Mouse (Mus musculus) liver, embryonic 14.5 days (tissue): ENCODE measurements around the gene Tbx2. TPM values are rescaled to one million over a fixed set of nuclear protein-coding genes. Genes with fewer than 3 reads are reported as not detected.

Experiments used
- ATAC-seq: fragments of 200-750 bp; cut with Nextera tagmentation; 2 replicates; pipeline ENCODE4 v1.8.0; 2017; ENCODE audit warnings: moderate number of reproducible peaks, mild to moderate bottlenecking, moderate library complexity; ENCODE audit not compliant: insufficient read depth
- DNase-seq, 3 experiments: peaks; one replicate each; pipeline ENCODE4 v3.0.0-alpha.2; 2012 to 2013; ENCODE audit warnings: low read depth in 3 of 3, low spot score in 3 of 3
- H3K27ac ChIP-seq: fragments of 300-500 bp; sonication (generic); 2 replicates; pipeline ENCODE4 v1.5.1; 2014; ENCODE audit warnings: moderate library complexity, mild to moderate bottlenecking, control low read depth, inconsistent platforms
- H3K27me3 ChIP-seq: fragments of 300-500 bp; sonication (generic); 2 replicates; pipeline ENCODE4 v1.6.1; 2014; ENCODE audit warnings: mild to moderate bottlenecking, low read length, moderate library complexity; ENCODE audit not compliant: control insufficient read depth, insufficient read depth
- H3K36me3 ChIP-seq: fragments of 300-500 bp; sonication (generic); replicated peaks from 2 replicates; pipeline ENCODE4 v1.6.1; 2014; ENCODE audit warnings: low read depth; ENCODE audit not compliant: control insufficient read depth, insufficient read depth
- H3K4me1 ChIP-seq, 2 experiments: fragments of 200-500 bp in 1 of 2; fragments of 300-500 bp in 1 of 2; sonication (generic) in 1 of 2; replicated peaks; 2 replicates each; pipeline ENCODE4 v1.6.1; 2012 to 2014; ENCODE audit warnings: antibody characterized with exemption in 1 of 2, inconsistent platforms in 1 of 2, low read length in 1 of 2; ENCODE audit not compliant: control insufficient read depth in 2 of 2, insufficient read depth in 2 of 2
- H3K4me2 ChIP-seq: fragments of 300-500 bp; sonication (generic); 2 replicates; pipeline ENCODE4 v1.6.1; 2014; ENCODE audit warnings: low read depth, mild to moderate bottlenecking, control low read depth, moderate library complexity
- H3K4me3 ChIP-seq, 2 experiments: fragments of 200-500 bp in 1 of 2; fragments of 300-500 bp in 1 of 2; sonication (generic) in 1 of 2; 2 replicates each; pipeline ENCODE4 v1.5.1; 2012 to 2014; ENCODE audit warnings: low read depth in 2 of 2, low read length in 2 of 2, mild to moderate bottlenecking in 2 of 2, control low read depth in 1 of 2, inconsistent platforms in 1 of 2, moderate library complexity in 1 of 2; ENCODE audit not compliant: insufficient read depth in 1 of 2
- H3K9ac ChIP-seq: fragments of 300-500 bp; sonication (generic); replicated peaks from 2 replicates; pipeline ENCODE4 v1.6.1; 2014; ENCODE audit warnings: mild to moderate bottlenecking, control low read depth, moderate library complexity
- H3K9me3 ChIP-seq: fragments of 300-500 bp; sonication (generic); 2 replicates; pipeline ENCODE4 v1.6.1; 2016; ENCODE audit warnings: low read length, mixed read lengths; ENCODE audit not compliant: control insufficient read depth
- CTCF ChIP-seq: IDR thresholded peaks from 2 replicates; pipeline ENCODE4 v1.5.1; 2016; ENCODE audit warnings: antibody characterized with exemption, low read depth, control low read depth
- EP300 ChIP-seq: IDR thresholded peaks from 2 replicates; pipeline ENCODE4 v1.6.1; 2016; ENCODE audit warnings: antibody characterized with exemption, low read depth
- WGBS: fragments of 180-500 bp; shearing (Covaris S2); extraction: QIAGEN DNeasy Blood & Tissue Kit; methylation state at CpG from one replicate; pipeline ENCODE4 v1.1.7; 2014; ENCODE audit not compliant: insufficient replicate concordance; 5-methylcytosine and 5-hydroxymethylcytosine counted together
- polyA plus RNA-seq, 2 experiments: library from polyadenylated mRNA; depleted of rRNA in 1 of 2; stranded (reverse) in 1 of 2; unstranded in 1 of 2; fragments of >200 nt; fragmentation: Nextera tagmentation in 1 of 2; extraction: Ambion mirVana in 1 of 2; gene quantifications; 2 replicates each; pipeline versions ENCODE4 v1.2.1 to v1.2.3; 2012 to 2014

Gene Tbx2
- polyA plus RNA-seq, 2 experiments: 0.15 to 0.97 TPM

DNA sequence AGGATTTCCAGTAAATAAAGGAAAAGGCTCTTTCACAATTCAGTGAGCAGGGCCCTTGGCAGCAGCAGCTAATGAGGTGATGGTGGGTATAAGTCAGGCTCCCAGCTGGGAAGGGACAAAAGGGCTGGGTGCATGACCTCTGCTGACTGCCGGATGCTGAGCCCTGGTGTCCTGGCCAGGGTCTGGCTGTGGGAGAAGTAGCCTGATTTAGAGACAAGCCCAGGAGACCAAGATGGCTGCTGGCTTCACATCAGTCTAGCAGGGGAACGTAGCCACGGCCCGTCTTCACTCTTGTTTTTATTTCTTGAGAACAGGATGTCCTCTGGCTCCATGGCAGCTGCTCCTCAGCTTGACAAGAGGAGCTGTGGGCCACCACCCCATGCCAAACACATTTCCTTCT is 14.2 kb downstream of the Tbx2 start:
- Histone ChIP-seq H3K36me3 (no peaks in the 10 kb centered on the region), H3K4me1 (peaks cover 3 to 7% of the 10 kb centered on the region in 2 experiments; a peak in 2 of 4 replicates), H3K27me3 (peaks cover 48% of the 10 kb centered on the region), H3K27ac (no peak overlapping the region), H3K4me3 (no peak overlapping the region), H3K4me2 (no peak overlapping the region), H3K9me3 (no peaks in the 10 kb centered on the region), H3K9ac (no peak overlapping the region)
- 45% methylated on average over 4 of the region's 4 CpGs for WGBS
- DNase-seq (no peak), ATAC-seq (no peak)
- TF ChIP-seq CTCF (no peak), EP300 (no peak)

DNA sequence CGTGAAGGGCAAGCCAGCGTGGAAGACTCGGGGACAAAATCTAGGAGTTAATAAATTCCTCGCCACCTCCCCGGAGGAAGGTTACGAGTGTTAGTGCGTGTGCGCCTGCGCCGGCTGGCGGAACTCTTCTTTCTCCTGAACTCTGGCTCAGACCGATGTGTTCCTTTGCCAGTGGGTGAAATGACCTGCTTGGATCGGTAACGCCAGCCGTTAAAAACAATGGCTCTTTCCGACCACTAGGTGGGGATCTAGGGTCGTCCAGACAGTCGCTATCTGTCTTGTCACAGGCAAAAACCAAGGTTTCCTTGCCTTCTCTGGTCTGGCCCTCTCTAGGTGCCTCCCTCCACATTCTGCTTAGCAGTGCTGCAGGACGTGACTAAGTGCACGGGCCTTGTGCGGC is 16.7 kb downstream of the Tbx2 start:
- Histone ChIP-seq H3K9ac (no peak overlapping the region), H3K27me3 (peaks cover 23% of the 10 kb centered on the region), H3K9me3 (no peaks in the 10 kb centered on the region), H3K4me1 (no peaks in the 10 kb centered on the region; a peak in 1 of 4 replicates), H3K4me3 (no peak overlapping the region), H3K4me2 (no peak overlapping the region), H3K27ac (no peak overlapping the region), H3K36me3 (no peaks in the 10 kb centered on the region)
- TF ChIP-seq CTCF (peak; percentile 91), EP300 (no peak)
- 4% methylated on average over 21 of the region's 21 CpGs for WGBS
- ATAC-seq (peak; percentile 59; the same call in 1 of the 2 replicates), DNase-seq (peak; percentile 42 to 60 (median 53))

DNA sequence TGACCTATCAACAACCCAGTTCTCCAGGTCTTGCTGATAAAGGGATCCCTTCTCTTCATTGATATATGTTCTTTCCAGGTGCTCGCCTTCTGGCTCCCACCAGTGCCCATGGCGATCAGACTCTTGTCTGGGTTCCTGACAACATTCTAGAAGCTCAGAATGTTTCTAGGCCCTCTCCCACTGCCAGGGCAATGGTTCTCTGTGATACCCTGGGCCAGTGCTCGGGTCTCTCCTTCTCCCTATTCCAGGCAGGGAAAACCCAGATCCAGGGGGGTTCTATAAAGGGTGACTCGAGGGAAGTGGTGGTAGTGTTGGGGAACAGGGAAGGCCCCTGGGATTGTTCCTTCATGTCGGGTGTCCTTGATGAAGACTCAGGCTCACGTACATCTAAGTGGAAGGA is 17.9 kb downstream of the Tbx2 start, which contains the start of gene Gm11444:
Gm11444 (minus strand) TSS at position 101 of the 400 bp plus-strand sequence.
- no peak within 1 kb of the TSS for H3K9ac ChIP-seq
- DNase-seq: no peak
- no peaks in the 10 kb centered on the region for H3K4me1 ChIP-seq
- H3K4me2 ChIP-seq: no peak within 1 kb of the TSS
- H3K27me3 ChIP-seq: peaks cover 11% of the 10 kb centered on the region
- H3K36me3 ChIP-seq: no peaks in the 10 kb centered on the region
- WGBS: 70% methylated on average over 6 of the region's 6 CpGs
- H3K4me3 ChIP-seq: no peak within 1 kb of the TSS
- no peaks in the 10 kb centered on the region for H3K9me3 ChIP-seq
- TF ChIP-seq CTCF (no peak), EP300 (no peak)
- H3K27ac ChIP-seq: no peak within 1 kb of the TSS
- ATAC-seq: no peak

DNA sequence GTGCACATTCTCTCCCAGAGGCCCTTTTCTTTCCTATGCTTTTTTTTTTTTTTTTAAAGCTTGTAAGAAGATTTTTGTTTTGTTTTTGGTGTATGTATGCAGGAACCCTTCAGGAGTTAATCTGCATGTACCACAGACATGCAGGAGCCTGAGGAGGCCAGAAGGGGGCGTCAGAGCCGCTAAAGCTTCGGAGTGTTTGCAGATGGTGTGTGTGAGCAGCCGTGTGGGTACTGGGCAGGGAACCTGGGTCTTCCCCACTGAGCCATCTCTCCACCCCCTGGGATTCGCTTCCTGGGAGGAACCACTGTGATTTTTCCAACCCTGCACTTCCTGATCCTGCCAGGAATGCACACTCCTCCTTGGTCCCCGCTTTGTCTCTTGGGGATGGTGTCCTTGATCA is 18.4 kb downstream of the Tbx2 start:
- Histone ChIP-seq H3K27ac (no peak overlapping the region), H3K9me3 (no peaks in the 10 kb centered on the region), H3K4me2 (no peak overlapping the region), H3K36me3 (no peaks in the 10 kb centered on the region), H3K9ac (no peak overlapping the region), H3K27me3 (peaks cover 6% of the 10 kb centered on the region), H3K4me1 (no peaks in the 10 kb centered on the region), H3K4me3 (no peak overlapping the region)
- ATAC-seq: no peak
- no peak for TF ChIP-seq EP300
- TF ChIP-seq CTCF: peak; percentile 31
- 37% methylated on average over 6 of the region's 6 CpGs for WGBS
- DNase-seq: no peak

DNA sequence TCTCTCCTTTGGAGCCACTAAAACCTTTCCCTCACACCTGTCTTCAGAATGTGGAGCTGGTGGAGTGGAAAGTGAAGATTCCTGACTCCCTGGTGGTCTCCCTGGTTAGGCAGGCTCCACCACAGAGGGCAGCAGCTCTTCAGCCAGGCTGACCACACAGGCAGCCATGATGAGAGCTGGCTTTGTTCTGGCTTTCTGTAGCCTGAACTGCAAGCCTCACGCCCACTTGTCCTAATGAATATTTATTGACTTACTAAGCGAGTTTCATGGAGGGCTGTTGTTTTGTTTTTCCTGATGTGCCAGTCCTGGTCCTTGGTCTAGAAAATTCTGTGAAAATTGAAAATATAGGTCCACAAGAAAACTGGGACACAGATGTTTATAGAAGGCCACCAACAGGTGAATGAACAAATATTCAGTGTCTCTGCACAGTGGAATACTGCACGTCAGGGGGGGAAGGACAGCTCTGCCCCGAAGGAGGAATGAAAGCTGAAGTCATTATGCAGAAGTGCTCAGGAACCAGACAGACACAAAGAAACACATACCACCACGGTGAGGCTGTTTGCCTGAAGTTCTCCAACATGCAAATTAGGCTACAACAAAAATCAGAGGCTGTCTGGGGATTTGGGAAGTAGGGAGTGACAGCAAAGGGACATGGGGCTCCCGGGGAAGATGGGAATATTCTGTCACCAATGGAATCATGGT is 25.8 kb downstream of the Tbx2 start:
- H3K36me3 ChIP-seq: no peaks in the 10 kb centered on the region
- WGBS: 32% methylated on average over 6 of the region's 6 CpGs
- DNase-seq (no peak), ATAC-seq (no peak)
- H3K4me3 ChIP-seq: no peak overlapping the region
- H3K4me1 ChIP-seq: no peaks in the 10 kb centered on the region
- H3K27ac ChIP-seq: no peak overlapping the region
- H3K9me3 ChIP-seq: no peaks in the 10 kb centered on the region
- H3K9ac ChIP-seq: no peak overlapping the region
- no peak overlapping the region for H3K4me2 ChIP-seq
- TF ChIP-seq CTCF (no peak), EP300 (no peak)
- H3K27me3 ChIP-seq: no peaks in the 10 kb centered on the region
